Mouse (Mus musculus): ENCODE measurements at regions not wholly inside any gene's neighbourhood (a gene's known extent, or its start where the extent isn't known, plus 50 kb on each side); places are given as distances from the start of the nearest gene placed in this dataset.
A peak's percentile ranks its signal among the peaks of the same experiment; 100 is the strongest.

DNA sequence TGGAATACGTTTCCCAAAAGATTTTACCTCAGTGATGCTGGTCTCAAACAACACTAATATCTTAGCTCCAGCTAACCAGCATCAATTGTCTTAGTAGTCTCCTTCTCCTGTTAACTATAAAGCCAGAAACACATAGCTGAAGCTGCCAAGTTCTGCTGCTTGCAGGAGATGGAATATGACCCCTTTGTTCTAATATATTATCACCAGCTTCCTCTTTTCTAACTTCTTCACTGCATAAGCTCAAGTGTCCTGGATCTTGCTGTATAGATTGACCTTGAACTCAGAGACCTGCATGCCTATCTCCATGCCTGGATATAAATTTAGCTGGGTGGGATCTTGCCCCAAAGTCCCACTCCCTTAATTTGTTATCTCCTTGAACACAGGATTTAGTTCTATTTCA, 94.8 kb downstream of the Rbm46 start:
- DNase-seq (ENCODE audit: low spot score in 2 of 2), result no peak

DNA sequence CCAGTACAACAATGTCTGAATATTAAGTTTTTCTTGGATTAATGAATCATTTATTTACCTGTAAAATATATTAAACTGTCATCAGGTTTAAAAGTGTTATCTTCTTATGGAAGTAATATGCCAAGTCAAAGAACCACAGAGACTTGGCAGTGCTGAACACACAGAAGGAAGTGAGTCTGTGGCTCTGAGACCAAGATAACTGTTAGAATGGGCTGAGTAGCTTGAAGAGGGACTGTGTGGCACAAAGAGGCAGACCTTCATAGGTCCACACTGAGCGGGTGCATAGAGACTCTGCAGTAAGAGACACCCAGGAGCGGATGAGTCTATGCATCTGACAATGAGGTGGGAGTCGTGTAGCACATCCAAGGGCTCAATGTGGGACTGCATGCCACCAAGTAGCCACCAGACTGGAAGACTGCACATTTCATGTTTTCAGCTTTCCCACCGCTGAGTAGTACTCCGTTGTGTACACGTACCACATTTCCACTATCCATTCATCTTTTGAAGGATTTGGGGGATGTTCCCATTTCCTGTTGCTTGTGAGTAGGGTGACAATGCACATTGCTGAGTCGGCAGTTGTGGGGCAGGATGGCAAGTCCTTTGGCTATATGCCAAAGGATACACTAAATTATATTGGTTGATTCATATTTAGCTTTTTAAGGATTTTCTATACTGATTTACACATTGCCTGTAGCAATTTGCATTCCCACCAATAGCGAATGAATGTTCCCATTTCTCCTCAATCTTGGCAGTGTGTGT, 105.6 kb downstream of the Rbm46 start:
- DNase-seq (ENCODE audit: low spot score in 2 of 2), result no peak

DNA sequence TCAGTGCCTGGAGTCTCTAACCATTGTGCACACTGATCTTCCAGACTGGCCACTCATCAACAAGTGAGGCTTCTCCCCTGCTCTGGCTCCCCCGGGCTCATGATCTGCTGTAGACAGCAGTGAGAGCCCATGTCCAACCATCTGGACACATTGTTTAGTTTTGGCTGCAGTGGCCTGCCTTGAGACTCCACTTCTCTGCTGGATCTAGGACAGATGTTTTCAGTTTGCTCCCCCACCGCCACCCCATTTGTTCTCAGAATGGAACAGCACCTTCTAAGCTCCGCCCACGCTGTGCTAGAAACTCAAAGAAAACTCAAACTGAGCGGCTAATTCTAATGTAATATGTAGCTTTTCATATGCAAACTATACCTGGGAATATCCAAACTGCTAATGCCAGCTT, 108.8 kb downstream of the Rbm46 start:
- no peak for DNase-seq (ENCODE audit: low spot score in 2 of 2)

DNA sequence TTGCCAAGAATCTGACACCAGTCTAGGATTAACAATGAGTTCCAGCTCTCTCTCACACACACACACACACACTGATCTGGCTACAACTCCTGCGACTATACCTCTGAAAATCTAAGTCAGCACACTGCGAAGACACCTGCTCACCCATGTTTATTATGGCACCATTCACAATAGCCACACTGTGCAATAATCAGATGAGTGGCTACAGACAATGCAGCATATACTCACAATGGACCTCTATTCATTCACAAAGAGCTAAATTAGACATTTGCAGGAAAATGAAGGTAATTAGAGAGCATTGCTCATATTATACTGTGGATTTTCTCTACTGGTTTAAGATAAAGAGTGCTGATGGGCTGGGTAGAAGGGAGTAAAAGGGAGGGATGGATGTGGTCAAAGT, 116.3 kb downstream of the Rbm46 start:
- no peak for DNase-seq (ENCODE audit: low spot score in 2 of 2)

DNA sequence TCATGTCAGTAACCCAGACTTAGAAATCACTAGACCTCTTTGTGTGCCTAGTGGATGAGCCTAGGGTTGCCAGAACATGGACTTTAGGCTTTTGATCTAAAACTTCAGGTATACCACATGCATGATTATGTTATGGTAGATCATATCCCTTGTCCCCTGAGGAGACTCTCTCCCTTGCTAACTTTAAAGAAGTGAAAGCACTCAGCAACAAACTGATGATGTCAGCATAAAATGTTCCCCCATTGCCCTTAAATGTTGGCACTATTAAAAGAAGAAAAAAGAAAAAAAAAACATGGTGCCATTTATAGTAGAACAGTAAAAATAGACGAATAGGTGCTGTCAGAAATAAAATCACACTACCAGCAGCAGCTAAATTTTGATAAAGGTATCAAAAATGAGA, 117.3 kb downstream of the Rbm46 start:
- no peak for DNase-seq (ENCODE audit: low spot score in 2 of 2)

DNA sequence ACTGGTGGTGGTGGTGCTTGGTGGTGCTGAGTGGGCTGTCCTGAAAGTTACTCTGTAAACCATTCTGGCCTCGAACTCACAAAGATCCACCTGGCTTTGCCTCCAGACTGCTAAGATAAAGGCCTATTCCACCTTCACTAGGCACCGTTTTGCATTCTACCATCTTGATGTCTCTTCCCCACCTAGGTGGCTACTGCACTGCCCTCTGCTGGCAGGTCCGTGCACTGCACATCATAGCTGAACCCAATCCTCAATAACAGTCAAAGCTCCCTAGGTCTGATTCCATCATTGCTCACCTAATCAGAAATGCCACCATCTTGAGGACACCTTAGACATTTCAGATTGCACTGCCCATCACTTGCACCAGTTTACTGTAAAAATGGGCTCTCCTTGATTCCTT, 150.7 kb downstream of the Rbm46 start:
- DNase-seq (ENCODE audit: low spot score in 2 of 2), result peak in 1 of 2 experiments; percentile 42

DNA sequence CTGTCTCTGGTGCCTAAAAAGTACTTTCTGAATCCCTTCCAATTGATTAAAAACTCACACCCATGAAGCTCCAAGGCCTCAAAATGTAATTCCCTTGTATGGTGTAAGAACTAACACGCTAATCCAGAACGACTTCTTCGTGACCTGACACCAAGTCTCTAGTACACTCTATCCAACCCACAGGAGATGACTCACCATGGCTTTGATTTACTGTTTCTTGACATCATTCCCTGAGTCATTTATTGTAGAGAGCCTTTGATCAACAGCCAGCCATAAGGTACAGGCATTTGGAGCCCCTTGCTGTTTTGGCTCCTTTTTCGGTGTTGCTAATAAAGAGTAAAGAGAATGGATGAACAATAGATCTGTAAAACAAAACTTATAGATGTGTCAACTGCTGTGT, 159.7 kb upstream of the Npy2r start:
- DNase-seq (ENCODE audit: low spot score in 2 of 2), result no peak

DNA sequence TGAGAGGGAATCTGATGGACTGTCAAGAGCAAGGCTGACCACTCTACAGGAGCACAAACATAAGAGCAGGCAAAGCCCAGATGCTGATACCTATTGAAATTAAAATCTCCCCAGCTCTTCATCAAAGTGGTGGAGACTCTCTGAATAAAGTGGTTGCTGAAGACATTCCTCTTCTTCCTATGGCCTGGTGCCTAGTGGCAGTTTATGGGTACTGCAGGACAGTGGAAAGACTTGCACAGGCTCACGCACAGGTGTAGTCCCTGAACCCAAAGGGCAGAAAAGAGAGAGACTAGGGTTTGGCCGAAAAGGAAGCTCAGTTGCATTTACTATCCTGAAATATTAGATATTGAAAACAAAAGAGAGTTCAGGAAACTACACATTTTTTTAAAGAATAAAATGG, 144.2 kb upstream of the Npy2r start:
- no peak for DNase-seq (ENCODE audit: low spot score in 2 of 2)

DNA sequence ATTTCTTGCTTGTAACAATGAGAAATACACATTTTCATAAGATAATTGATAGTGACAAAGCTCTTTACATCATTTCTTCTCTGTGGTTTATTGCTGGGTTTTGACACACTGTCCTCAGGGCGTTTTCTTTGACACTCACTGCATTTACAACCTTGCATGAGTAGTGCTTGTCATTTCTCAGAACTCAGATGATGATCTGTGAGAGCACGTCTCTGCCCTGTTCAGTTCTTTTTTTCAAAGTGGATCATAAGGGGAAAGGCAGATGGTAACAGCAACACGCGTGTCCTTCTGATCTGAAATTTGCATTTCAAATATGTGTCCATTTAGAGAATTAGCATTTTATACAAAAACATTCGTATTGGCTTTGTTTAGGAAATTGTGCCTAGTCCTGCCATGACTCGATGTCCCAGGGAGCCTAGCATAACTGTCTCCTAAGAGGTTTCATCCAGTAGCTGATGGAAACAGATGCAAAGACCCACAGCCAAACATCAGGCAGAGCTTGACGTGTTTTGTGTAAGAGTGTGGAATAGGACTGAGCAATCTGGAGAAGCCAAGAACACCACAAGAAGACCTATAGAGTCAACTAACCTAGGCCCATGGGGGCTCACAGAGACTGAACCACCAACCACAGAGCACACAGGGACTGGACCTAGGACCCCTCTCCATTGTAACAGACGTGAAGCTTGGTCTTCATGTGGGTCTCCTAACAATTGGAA, 108.4 kb upstream of the Npy2r start:
- DNase-seq (ENCODE audit: low spot score in 2 of 2), result no peak

DNA sequence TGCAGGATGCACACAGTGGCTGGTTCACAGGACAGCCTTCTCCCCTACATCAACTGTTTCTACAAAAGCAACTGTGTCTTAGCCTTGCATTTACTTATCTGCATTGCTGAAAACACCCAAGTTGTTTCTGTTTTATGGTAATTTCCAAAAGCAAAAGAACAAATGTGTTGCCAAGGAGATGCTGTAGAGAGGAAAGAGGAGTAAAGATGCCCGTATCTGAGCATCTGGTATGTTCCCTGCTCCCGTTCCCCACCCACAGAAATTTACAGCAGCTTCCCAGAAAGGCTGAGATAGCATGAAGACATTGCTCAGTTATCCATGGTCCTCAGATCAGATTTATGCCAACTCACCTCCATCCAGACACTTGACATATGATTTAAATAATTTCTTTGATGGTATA, 104.5 kb upstream of the Npy2r start:
- DNase-seq (ENCODE audit: low spot score in 2 of 2), result peak; percentile 36 to 56

DNA sequence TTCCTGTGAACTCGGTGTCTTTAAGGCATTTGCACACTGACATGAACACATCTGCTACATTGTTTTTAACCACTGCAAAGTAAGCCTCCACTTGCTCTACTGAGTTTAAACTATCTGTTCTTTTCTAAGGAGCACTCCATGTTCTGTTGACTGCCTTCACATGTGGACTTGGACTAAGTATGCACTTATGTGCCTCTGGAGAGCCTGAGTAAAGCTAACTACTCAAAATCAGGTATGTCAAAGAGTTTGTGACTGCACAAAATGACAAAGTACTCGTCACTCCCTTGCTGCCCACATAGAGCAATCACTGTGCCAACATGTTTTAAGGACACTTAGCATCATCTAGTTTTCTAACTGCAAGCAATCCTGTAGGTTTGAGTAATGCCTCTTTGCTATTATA, 92.2 kb upstream of the Npy2r start:
- DNase-seq (ENCODE audit: low spot score in 2 of 2), result no peak

DNA sequence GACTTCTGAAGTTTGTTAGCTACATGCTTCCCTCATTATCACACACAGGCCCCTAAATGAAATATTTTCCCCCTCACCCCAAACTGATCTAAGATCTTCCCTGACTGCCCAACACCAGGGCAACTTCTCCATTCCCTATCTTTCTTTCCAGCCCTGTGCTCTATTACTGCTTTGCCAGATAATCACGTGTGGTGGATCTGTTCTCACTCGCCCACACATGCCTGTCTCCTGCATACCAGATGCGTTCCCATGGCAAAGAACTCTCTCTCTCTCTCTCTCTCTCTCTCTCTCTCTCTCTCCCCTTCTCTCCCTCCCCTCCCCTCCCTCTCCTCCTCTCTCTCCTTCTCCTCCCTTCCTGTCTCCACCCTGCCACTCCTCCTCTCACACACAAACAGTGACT, 88.8 kb upstream of the Npy2r start:
- peak; percentile 40 to 47 for DNase-seq (ENCODE audit: low spot score in 2 of 2)

DNA sequence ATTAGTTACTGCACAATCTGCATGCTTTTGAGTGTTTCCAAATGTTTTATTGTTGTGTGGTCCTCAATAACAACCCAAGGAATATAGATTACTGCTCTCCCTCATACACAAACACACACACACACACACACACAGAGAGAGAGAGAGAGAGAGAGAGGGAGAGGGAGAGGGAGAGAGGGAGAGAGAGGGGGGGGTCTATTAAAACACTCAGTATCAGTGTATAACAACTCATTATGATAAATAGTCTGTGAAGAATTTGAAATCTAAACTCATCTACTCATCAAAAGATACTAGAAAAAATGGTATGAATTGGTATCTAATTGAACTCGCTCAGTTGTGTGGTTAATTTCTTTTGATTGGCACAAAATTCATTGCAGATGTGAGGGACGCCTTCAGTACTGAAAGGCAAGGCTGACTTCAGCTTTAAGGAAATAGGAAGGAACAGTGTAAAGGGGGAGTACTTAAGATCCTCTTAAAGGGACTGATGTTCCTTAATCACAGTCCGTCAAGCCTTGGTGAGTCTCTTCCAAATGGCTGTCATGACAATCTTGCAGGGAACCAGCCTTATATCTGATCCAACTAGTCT, 72.6 kb upstream of the Npy2r start:
- DNase-seq (ENCODE audit: low spot score in 2 of 2), result no peak

DNA sequence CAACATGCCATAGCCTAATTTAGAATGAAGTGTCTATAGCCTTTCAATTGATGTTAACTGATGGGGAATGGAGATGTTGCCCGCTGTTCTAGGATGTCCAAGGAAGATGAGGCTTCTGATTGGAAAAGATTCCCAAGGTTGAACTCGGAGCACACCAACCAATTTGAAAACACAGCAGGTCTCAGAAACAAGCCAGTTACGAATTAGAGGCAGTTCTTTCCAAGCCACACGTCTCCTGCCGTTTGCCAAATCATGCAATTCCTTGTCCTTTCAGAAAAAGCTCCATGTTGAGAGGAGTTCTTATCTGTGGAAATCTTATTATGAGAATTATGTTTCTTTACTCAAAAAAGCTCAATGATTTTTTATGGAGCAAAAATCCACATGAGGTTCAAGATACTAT, 71.5 kb upstream of the Npy2r start:
- no peak for DNase-seq (ENCODE audit: low spot score in 2 of 2)

DNA sequence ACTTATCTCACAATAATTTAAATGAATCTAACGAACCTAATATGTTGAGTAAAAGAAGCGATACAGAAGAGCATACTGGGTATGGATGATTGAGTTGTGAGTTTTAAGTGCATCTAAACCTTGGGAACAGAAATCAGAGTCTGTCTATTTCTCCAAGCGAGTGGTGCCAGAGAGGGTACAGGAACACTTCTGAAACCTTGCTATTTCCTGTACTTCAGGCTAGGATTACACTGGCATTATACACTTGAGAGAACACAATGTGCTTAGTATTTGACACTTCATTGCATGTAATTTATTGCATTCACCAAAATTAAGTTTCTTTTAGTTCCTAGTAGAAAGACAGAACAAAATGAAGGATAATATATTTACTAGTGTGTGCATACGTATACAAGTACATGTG, 54.0 kb upstream of the Npy2r start:
- DNase-seq (ENCODE audit: low spot score in 2 of 2), result no peak

DNA sequence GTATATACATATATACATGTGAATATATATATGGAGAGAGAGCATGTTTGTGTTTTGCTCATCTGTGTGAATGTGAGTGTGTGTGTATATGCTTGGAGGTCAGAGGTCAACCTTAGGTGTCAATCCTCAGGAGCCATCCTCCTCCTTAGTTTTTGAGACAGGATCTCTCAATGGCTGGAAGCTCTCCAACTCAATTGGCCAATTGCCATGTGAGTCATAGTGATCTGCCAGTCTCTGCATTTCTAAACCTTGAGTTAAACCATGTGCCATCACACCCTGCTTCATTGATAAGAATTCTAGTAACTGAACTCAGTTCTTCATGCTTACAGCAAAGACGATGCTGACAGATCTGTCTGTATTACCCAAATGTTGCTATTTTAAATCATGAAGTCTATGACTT, 50.8 kb upstream of the Npy2r start:
- peak in 1 of 2 experiments; percentile 11 for DNase-seq (ENCODE audit: low spot score in 2 of 2)
